Mouse (Mus musculus) stomach, postnatal 0 days (tissue): ENCODE measurements around the gene Ntrk2.

Experiments
- CTCF ChIP-seq: IDR thresholded peaks from 2 replicates; pipeline ENCODE4 v1.5.1; 2016; ENCODE audit warnings: antibody characterized with exemption, low read depth, mild to moderate bottlenecking, moderate library complexity
- EP300 ChIP-seq: optimal IDR thresholded peaks from 2 replicates; pipeline ENCODE3; 2016; ENCODE audit warnings: antibody characterized with exemption

DNA sequence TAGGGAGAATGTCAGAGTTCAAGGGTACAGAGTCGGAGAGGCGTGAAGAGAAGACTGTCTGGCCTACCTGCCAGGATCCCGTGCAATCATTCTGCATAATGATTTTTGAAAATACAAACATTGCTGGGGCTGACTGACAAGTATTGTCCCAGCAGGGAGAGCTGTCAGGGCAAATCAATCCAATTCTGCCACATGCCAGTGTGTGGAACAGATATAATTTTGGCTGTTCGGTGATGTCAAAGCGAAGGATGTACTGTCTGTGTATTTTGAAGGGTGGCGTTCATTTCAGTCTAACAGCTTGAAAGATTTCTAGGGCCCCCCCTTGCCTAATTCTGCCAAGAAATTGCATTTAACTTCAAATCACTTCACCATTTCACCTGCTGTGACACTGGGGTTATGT, 224.2 kb downstream of the Ntrk2 start:
- no peak for TF ChIP-seq CTCF
- no peak for TF ChIP-seq EP300
